Mouse (Mus musculus) thymus, adult 2 months (tissue): ENCODE measurements at regions not wholly inside any gene's neighbourhood (a gene's known extent, or its start where the extent isn't known, plus 50 kb on each side); places are given as distances from the start of the nearest gene placed in this dataset.

ENCODE experiments used
- CTCF ChIP-seq: fragments of 200-500 bp; IDR thresholded peaks from 2 replicates; pipeline ENCODE4 v1.5.1; 2012; ENCODE audit warnings: mild to moderate bottlenecking, control low read depth, low read length, moderate library complexity, borderline replicate concordance; ENCODE audit not compliant: control insufficient read depth, poor library complexity, insufficient read depth; ENCODE audit errors: extremely low read depth
- POLR2A ChIP-seq: fragments of 200-500 bp; IDR thresholded peaks from 2 replicates; pipeline ENCODE4 v1.6.1; 2012; ENCODE audit warnings: mild to moderate bottlenecking, low read length, control low read depth, moderate library complexity; ENCODE audit not compliant: control insufficient read depth, poor library complexity, insufficient read depth; ENCODE audit errors: extremely low read depth

GRCm38 (mm10) chr6:147947997-147948396 is 99.1 kb upstream of the Far2 start:
- TF ChIP-seq POLR2A (no peak), CTCF (no peak)
